Mouse (Mus musculus) megakaryocyte, embryonic 14.5 days (primary cell): ENCODE data around the gene Tmem45a2.

Experiments used
- FLI1 ChIP-seq: IDR thresholded peaks from 2 replicates; pipeline ENCODE4 v1.6.1; 2012; ENCODE audit warnings: low read length, inconsistent platforms, mixed read lengths
- GATA1 ChIP-seq: IDR thresholded peaks from 3 replicates; pipeline ENCODE4 v1.6.1; 2012; ENCODE audit warnings: mixed read lengths, low read length, inconsistent platforms, borderline replicate concordance

GRCm38 (mm10) chr16:57092460-57092859 is 21.3 kb upstream of the Tmem45a2 start:
- TF ChIP-seq FLI1 (no peak), GATA1 (no peak)
